Mouse (Mus musculus): ENCODE measurements around the gene Sag. TPM values are rescaled to one million over a fixed set of nuclear protein-coding genes. Genes with fewer than 3 reads are reported as not detected.
A peak's percentile ranks its signal among the peaks of the same experiment; 100 is the strongest.

The Sag gene
- total RNA-seq (2017): 6.3 and 8.0 TPM in 2 replicates

GRCm38 (mm10) chr1:87803576-87803975 is at the start of gene Sag:
Gene Sag, plus strand, starts transcription at chr1:87803680.
- no peak for ATAC-seq (ENCODE audit: extremely low read depth, insufficient number of reproducible peaks, low FRiP score, poor library complexity, severe bottlenecking)

GRCm38 (mm10) chr1:87755641-87756470 is 47.6 kb upstream of the Sag start, which contains the start of gene Atg16l1:
Gene Atg16l1, plus strand, starts transcription at chr1:87755870.
- ATAC-seq (ENCODE audit: extremely low read depth, insufficient number of reproducible peaks, low FRiP score, poor library complexity, severe bottlenecking): peak; percentile 99

DNA sequence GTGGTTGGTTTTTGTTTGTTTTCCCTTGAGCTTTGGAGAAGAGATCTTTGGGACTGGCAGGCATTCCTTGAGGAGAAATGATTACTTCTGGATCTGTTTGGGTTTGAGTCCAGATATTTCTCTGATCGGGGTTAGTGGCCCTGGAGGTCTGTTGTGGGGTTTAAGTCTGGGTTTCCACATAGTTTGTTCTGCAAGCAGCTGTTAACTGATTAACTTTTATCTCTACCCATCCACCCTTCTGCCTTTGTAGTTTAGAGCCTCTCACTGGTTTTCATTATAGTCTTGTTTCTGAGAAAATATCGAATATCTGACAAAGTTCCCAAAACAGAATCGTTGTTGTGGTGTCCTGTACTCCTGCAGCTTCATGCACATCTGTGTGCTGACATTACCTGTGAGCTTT is 39.7 kb upstream of the Sag start:
- no peak for ATAC-seq (ENCODE audit: extremely low read depth, insufficient number of reproducible peaks, low FRiP score, poor library complexity, severe bottlenecking)

- no peak for ATAC-seq (ENCODE audit: extremely low read depth, insufficient number of reproducible peaks, low FRiP score, poor library complexity, severe bottlenecking)
Observed at GRCm38 (mm10) chr1:87765741-87766140, 37.7 kb upstream of the Sag start.

GRCm38 (mm10) chr1:87766233-87766632 is 37.2 kb upstream of the Sag start:
- ATAC-seq (ENCODE audit: extremely low read depth, insufficient number of reproducible peaks, low FRiP score, poor library complexity, severe bottlenecking): peak; percentile 82

DNA sequence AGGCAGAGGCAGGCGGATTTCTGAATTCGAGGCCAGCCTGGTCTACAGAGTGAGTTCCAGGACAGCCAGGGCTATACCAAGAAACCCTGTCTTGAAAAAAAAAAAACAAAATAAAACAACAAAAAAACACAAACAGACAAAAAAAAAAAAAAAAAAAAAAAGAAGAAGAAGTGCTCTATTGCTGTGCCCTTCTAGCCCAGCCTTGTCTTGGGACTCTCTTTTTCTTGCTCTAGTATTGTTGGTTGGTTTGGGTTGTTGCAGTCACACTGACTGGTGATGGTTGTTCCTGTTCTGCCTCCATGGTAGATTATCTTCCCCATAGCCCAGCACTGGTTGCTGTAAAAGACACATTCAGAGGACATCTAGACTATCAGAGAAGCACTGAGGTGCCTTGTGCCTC is 34.2 kb upstream of the Sag start:
- no peak for ATAC-seq (ENCODE audit: extremely low read depth, insufficient number of reproducible peaks, low FRiP score, poor library complexity, severe bottlenecking)

GRCm38 (mm10) chr1:87770486-87770885 is 33.0 kb upstream of the Sag start:
- no peak for ATAC-seq (ENCODE audit: extremely low read depth, insufficient number of reproducible peaks, low FRiP score, poor library complexity, severe bottlenecking)

- no peak for ATAC-seq (ENCODE audit: extremely low read depth, insufficient number of reproducible peaks, low FRiP score, poor library complexity, severe bottlenecking)
Observed at GRCm38 (mm10) chr1:87771724-87772123, 31.8 kb upstream of the Sag start.

DNA sequence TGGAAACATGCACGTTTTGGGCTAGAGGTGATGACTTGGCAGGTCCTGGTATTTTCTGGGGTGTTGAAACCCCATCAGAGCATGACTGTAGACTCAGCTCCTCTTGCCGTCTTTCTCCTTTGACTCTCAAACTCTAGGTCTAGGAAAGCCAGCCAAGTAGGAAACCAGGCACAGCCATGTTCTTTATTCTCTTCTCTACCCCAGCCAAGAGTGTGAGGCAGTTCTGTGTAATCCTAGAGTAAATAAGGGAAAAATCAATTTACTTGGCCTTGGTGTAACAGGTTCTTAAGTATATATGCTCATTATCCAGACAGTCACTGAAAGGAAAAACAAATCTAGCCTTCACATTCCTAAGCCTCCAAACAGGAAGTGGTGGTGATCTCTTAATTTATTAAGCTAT is 30.1 kb upstream of the Sag start:
- ATAC-seq (ENCODE audit: extremely low read depth, insufficient number of reproducible peaks, low FRiP score, poor library complexity, severe bottlenecking): no peak

GRCm38 (mm10) chr1:87774845-87775244 is 28.6 kb upstream of the Sag start:
- no peak for ATAC-seq (ENCODE audit: extremely low read depth, insufficient number of reproducible peaks, low FRiP score, poor library complexity, severe bottlenecking)

DNA sequence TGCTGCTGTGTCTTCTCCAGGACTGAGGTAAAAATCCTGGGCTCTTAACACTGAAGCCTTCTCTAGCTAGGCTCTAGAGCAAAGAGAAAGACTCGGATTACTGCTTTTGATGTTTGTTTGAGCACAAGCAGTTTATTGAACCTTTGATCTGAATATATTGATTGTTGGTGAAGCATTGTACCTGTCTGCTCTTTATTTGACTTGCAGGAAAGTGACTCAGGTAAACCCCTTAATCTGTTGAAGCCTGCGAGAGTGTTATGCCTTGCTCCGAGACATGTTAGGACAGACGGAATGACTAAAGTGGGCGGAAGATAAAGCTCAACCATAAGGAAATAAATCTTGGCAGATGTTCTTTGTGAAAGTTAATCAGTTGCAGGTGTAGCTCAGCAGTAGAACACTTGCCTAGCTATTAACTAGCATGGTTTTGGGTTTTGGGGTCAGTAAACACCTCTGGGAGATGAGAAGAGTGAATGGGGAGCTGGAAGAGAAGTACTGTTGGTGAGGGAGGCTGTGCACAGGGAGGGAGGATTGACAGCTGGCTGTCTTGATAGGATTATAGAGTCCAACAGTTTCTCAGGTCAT is 24.2 kb upstream of the Sag start:
- no peak for ATAC-seq (ENCODE audit: extremely low read depth, insufficient number of reproducible peaks, low FRiP score, poor library complexity, severe bottlenecking)

DNA sequence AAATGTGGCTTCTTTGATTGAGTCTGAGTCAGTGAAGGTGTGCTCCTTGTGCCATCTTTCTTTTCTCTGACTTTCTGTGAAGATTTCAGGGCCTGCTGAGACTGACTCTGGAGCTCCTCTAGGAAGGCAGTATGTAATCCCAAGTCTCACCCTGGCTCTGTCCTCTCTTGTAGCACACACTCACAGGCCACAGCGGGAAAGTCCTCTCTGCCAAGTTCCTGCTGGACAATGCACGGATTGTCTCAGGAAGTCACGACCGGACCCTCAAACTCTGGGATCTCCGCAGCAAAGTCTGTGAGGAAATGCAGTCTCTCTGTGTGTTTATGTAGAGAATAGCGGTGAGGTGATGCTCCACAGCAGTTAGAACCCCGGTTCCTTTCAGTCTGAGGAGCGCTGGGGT is 17.8 kb upstream of the Sag start:
- ATAC-seq (ENCODE audit: extremely low read depth, insufficient number of reproducible peaks, low FRiP score, poor library complexity, severe bottlenecking): no peak

DNA sequence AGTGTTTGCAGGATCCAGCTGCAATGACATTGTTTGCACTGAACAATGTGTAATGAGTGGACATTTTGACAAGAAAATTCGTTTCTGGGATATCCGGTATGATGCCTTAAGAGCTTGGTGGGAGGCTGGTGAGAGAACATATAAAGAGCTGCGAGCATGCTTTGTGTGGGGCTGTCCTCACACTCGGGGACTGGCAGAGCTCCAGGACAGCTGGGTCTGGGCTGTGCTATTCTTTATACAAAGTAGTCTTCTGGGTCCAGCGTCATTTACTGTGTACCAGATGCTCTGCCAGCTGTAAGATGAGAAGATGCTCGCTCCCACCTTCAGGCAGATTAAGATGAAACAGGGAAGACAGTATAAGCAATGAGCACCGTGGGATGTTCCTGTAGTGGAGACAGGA is 17.2 kb upstream of the Sag start:
- no peak for ATAC-seq (ENCODE audit: extremely low read depth, insufficient number of reproducible peaks, low FRiP score, poor library complexity, severe bottlenecking)

DNA sequence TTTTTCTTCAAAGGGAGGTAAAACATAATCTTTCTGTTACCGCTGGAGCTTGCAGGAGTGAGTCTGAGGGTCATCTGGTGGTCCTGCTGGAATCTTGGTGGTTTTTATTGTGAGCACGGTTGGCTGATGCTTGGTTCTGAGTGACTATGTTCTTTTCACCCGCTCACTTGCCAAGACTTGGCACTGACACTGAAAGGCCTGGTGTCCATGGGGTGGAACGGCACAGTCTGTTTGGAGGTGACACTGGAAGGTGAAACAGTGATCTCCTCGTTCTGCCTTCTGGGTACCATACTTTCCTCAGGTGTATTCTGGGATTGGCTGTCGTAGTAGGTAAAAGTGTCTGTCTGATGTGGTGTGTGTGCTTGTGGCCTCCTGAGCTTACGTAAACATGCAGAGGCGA is 13.8 kb upstream of the Sag start:
- no peak for ATAC-seq (ENCODE audit: extremely low read depth, insufficient number of reproducible peaks, low FRiP score, poor library complexity, severe bottlenecking)

DNA sequence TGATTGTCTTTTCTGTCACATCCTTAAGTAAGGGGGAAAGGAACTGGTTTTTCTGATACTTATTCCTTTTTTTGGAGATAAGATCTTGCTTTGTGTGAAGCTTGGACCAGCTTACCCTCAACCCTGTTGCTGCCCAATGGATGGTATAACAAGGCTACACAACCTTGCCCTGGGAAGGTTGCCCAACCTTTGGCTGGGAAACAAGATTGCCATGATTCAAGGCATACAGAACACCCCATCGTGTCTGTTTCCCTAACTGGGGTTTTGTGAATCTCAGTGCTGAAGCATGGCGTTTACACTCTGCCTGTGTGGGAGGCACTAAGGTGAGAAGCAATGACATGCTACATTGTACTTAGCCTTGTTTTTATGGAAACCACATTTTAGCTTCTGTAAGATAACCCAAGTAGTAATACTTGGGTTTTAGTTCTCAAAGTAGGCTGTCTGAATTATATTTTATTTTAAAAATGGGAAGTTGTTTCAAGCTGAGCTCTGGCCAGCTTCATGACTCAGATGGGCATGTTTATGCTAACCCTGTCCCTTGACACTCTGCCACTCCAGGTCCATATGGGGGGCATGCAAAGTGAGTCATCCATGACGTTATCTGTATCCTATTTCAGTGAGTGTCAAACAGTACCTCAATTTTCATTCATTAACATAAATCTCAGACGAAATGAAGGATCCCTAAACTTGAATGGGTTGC is 10.9 kb upstream of the Sag start:
- ATAC-seq (ENCODE audit: extremely low read depth, insufficient number of reproducible peaks, low FRiP score, poor library complexity, severe bottlenecking): no peak

GRCm38 (mm10) chr1:87793138-87793449 is 10.4 kb upstream of the Sag start:
- ATAC-seq (ENCODE audit: extremely low read depth, insufficient number of reproducible peaks, low FRiP score, poor library complexity, severe bottlenecking): no peak

DNA sequence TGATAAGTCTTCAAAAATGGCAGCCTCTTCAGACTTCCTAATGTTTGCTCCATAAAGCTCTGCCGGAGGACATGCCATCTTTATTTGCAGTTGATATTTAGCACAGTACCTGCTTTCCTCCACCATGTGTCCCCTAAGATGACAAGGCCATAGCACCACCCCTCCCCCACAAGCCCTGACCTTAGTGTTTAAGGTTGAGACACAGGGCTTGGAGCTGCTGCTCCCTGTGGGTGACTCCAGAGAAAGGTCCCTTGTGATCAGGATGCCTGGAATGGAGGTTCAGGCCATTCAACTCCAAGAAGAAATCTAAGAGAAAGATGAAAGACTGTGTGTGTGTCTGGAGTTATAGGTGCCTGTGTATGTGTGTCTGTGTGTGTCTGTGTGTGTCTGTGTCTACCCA is 5.8 kb upstream of the Sag start:
- ATAC-seq (ENCODE audit: extremely low read depth, insufficient number of reproducible peaks, low FRiP score, poor library complexity, severe bottlenecking): no peak

GRCm38 (mm10) chr1:87798306-87798705 is 5.2 kb upstream of the Sag start:
- ATAC-seq (ENCODE audit: extremely low read depth, insufficient number of reproducible peaks, low FRiP score, poor library complexity, severe bottlenecking): no peak

GRCm38 (mm10) chr1:87807751-87808150 is 4.3 kb downstream of the Sag start:
- no peak for ATAC-seq (ENCODE audit: extremely low read depth, insufficient number of reproducible peaks, low FRiP score, poor library complexity, severe bottlenecking)

- ATAC-seq (ENCODE audit: extremely low read depth, insufficient number of reproducible peaks, low FRiP score, poor library complexity, severe bottlenecking): no peak
Observed at GRCm38 (mm10) chr1:87811391-87811790, 7.9 kb downstream of the Sag start.
